Mouse (Mus musculus) limb, embryonic 13.5 days (tissue): ENCODE measurements around the gene Gm10282. TPM values are rescaled to one million over a fixed set of nuclear protein-coding genes. Genes with fewer than 3 reads are reported as not detected.

Experiments used
- ATAC-seq: fragments of 200-750 bp; cut with Nextera tagmentation; 2 replicates; pipeline ENCODE4 v1.8.0; 2017; ENCODE audit warnings: low read depth, moderate number of reproducible peaks, moderate TSS enrichment; ENCODE audit not compliant: low FRiP score
- H3K27ac ChIP-seq: fragments of 300-500 bp; sonication (generic); 2 replicates; pipeline ENCODE4 v1.5.1; 2015; ENCODE audit warnings: inconsistent platforms, mild to moderate bottlenecking, moderate library complexity
- H3K27me3 ChIP-seq: fragments of 300-500 bp; sonication (generic); 2 replicates; pipeline ENCODE4 v1.6.1; 2015; ENCODE audit warnings: mild to moderate bottlenecking, inconsistent platforms
- H3K36me3 ChIP-seq: fragments of 300-500 bp; sonication (generic); 2 replicates; pipeline ENCODE4 v1.6.1; 2015; ENCODE audit warnings: inconsistent platforms, mild to moderate bottlenecking, moderate library complexity
- H3K4me1 ChIP-seq: fragments of 300-500 bp; sonication (generic); 2 replicates; pipeline ENCODE4 v1.6.1; 2015; ENCODE audit warnings: inconsistent platforms
- H3K4me2 ChIP-seq: fragments of 300-500 bp; sonication (generic); replicated peaks from 2 replicates; pipeline ENCODE4 v1.6.1; 2015; ENCODE audit warnings: inconsistent platforms, mild to moderate bottlenecking, moderate library complexity
- H3K4me3 ChIP-seq: fragments of 300-500 bp; sonication (generic); 2 replicates; pipeline ENCODE4 v1.5.1; 2015; ENCODE audit warnings: moderate library complexity, mild to moderate bottlenecking, inconsistent platforms
- H3K9ac ChIP-seq: fragments of 300-500 bp; sonication (generic); 2 replicates; pipeline ENCODE4 v1.6.1; 2015; ENCODE audit warnings: mild to moderate bottlenecking, inconsistent platforms
- H3K9me3 ChIP-seq: fragments of 300-500 bp; sonication (generic); 2 replicates; pipeline ENCODE4 v1.6.1; 2016; ENCODE audit warnings: inconsistent platforms
- WGBS: fragments of 180-500 bp; shearing (Covaris S2); methylation state at CpG from one replicate; pipeline ENCODE4 v1.1.7; 2015; 5-methylcytosine and 5-hydroxymethylcytosine counted together
- polyA plus RNA-seq: library from polyadenylated mRNA; unstranded; fragments of >200 nt; fragmentation: Nextera tagmentation; extraction: Ambion mirVana; gene quantifications from 2 replicates; pipeline ENCODE4 v1.2.1, GENCODE M21; 2015

Gene Gm10282
- polyA plus RNA-seq, 1 experiment from 2014 or later = 31.7 TPM

GRCm38 (mm10) chr8:72337034-72337433 is 32.0 kb upstream of the Gm10282 start:
- H3K9me3 ChIP-seq = no peaks in the 10 kb centered on the region

GRCm38 (mm10) chr8:72336273-72336672 is 31.2 kb upstream of the Gm10282 start:
- peaks cover 65% of the 10 kb centered on the region for H3K36me3 ChIP-seq
- ATAC-seq = no peak
- no peak overlapping the region for H3K4me3 ChIP-seq
- 89% methylated on average over 2 of the region's 2 CpGs for WGBS
- H3K9me3 ChIP-seq = no peaks in the 10 kb centered on the region
- H3K4me1 ChIP-seq = no peaks in the 10 kb centered on the region
- no peak overlapping the region for H3K4me2 ChIP-seq
- no peak overlapping the region for H3K27ac ChIP-seq
- H3K27me3 ChIP-seq = no peaks in the 10 kb centered on the region
- H3K9ac ChIP-seq = no peak overlapping the region

More at GRCm38 (mm10) chr8:72337034-72337433, 32.0 kb upstream of the Gm10282 start:
- no peak overlapping the region for H3K4me2 ChIP-seq
- H3K9ac ChIP-seq = no peak overlapping the region
- no peak overlapping the region for H3K4me3 ChIP-seq
- H3K27ac ChIP-seq = no peak overlapping the region
- no peaks in the 10 kb centered on the region for H3K4me1 ChIP-seq
- no peak for ATAC-seq
- peaks cover 72% of the 10 kb centered on the region for H3K36me3 ChIP-seq
- no peaks in the 10 kb centered on the region for H3K27me3 ChIP-seq

- ATAC-seq = no peak
- Histone ChIP-seq H3K27me3 (no peaks in the 10 kb centered on the region), H3K4me2 (no peak overlapping the region), H3K4me1 (no peaks in the 10 kb centered on the region), H3K27ac (no peak overlapping the region), H3K9me3 (no peaks in the 10 kb centered on the region), H3K9ac (no peak overlapping the region), H3K36me3 (peaks cover 44% of the 10 kb centered on the region), H3K4me3 (no peak overlapping the region)
- WGBS = 77% methylated on average over 4 of the region's 4 CpGs
Observed at GRCm38 (mm10) chr8:72334144-72334641, 29.1 kb upstream of the Gm10282 start.

DNA sequence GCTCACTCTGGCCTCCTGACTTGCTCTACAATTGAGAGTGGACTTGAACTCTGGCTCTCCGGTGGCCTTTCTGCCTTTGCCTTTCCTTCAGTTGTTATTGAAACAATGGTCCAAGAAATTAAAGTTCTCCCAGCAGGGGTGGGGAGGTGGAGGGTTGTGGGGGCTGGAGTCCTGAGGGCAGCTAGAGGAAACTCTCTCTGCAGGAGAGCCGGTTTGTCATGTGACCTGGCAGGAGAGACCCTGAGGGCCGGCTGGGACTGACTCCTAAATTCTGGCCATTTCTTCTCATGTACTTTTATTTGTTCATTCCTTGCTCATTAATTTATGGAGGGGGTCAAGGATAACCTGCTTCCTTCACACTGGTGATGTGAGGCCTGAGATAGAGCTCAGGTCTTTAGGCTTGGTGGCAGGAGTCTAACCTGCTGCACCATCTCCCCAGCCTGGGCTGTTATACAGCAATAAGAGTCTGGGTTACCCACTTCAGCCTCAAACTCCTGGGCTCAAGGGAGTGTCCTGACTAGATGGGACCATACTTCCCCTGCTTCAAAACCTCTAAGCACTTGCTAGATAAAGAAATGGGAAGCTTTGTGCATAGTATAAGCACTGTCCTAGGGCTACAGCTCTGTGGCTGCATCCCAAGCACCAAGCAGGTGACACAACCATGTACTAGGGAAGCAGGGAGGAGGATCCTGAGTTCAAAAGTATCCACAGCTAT is 28.5 kb upstream of the Gm10282 start:
- H3K4me2 ChIP-seq = no peak overlapping the region
- peaks cover 38% of the 10 kb centered on the region for H3K36me3 ChIP-seq
- H3K4me1 ChIP-seq = no peaks in the 10 kb centered on the region
- no peak overlapping the region for H3K9ac ChIP-seq
- no peaks in the 10 kb centered on the region for H3K27me3 ChIP-seq
- H3K27ac ChIP-seq = no peak overlapping the region
- ATAC-seq = no peak
- 44% methylated on average over 3 of the region's 3 CpGs for WGBS
- H3K4me3 ChIP-seq = no peak overlapping the region
- H3K9me3 ChIP-seq = no peaks in the 10 kb centered on the region

DNA sequence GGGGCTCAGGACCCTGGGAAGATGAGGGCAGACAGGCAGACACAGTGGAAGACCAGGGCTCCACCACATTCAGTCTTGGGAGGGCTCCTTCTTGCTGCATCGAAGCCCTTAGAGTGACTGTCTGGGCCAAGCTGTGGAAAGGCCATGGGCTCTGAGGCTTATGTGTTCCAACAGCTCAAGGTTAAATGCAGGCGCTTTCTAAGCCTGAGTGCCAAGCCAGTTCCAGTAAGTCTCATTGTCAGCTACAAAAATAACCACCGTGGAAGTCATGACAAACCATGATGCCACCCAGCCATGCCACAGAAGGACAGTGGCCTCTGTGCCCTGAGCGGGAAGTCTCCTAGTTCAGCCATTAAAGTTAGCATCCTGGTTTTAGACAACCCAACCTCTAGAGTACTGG is 26.6 kb upstream of the Gm10282 start:
- Histone ChIP-seq H3K27me3 (no peaks in the 10 kb centered on the region), H3K4me2 (no peak overlapping the region), H3K36me3 (peaks cover 19% of the 10 kb centered on the region), H3K9me3 (no peaks in the 10 kb centered on the region), H3K4me1 (no peaks in the 10 kb centered on the region), H3K27ac (no peak overlapping the region), H3K4me3 (no peak overlapping the region), H3K9ac (no peak overlapping the region)
- WGBS = 89% methylated on average over 4 of the region's 4 CpGs
- no peak for ATAC-seq

GRCm38 (mm10) chr8:72330806-72331516 is 25.9 kb upstream of the Gm10282 start:
- H3K4me2 ChIP-seq = no peak overlapping the region
- no peak overlapping the region for H3K27ac ChIP-seq
- no peak overlapping the region for H3K4me3 ChIP-seq
- peaks cover 12% of the 10 kb centered on the region for H3K36me3 ChIP-seq
- WGBS = 78% methylated on average over 6 of the region's 6 CpGs
- H3K9me3 ChIP-seq = no peaks in the 10 kb centered on the region
- ATAC-seq = no peak
- no peak overlapping the region for H3K9ac ChIP-seq
- no peaks in the 10 kb centered on the region for H3K27me3 ChIP-seq
- no peaks in the 10 kb centered on the region for H3K4me1 ChIP-seq

GRCm38 (mm10) chr8:72329116-72329515 is 24.1 kb upstream of the Gm10282 start:
- Histone ChIP-seq H3K27me3 (no peaks in the 10 kb centered on the region), H3K9me3 (no peaks in the 10 kb centered on the region), H3K27ac (no peak overlapping the region), H3K4me2 (no peak overlapping the region), H3K4me3 (no peak overlapping the region), H3K4me1 (no peaks in the 10 kb centered on the region), H3K9ac (no peak overlapping the region), H3K36me3 (no peaks in the 10 kb centered on the region)
- 85% methylated on average over 3 of the region's 3 CpGs for WGBS
- ATAC-seq = no peak

DNA sequence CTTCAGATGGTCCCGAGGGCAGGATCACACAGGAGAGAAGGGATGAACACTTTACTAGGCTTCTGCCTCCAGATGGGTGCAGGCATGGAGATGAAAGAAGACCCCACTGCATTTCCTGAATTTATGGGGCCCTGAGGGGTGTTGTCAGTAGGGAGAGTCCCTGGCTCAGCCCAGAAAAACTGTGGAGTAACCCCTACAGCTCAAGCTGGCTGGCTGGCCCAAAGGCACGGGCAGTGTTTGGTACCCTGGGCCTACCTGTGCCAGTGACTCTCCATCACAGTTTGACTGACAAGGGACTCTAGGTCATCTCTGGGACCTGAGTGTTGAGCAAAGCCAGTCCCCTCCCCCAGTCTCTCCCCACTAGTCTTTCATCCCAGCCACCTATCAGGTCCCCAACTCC is 19.6 kb upstream of the Gm10282 start:
- Histone ChIP-seq H3K4me1 (peaks cover 18% of the 10 kb centered on the region), H3K36me3 (no peaks in the 10 kb centered on the region), H3K4me2 (no peak overlapping the region), H3K27me3 (peaks cover 40% of the 10 kb centered on the region), H3K9me3 (no peaks in the 10 kb centered on the region), H3K27ac (no peak overlapping the region), H3K9ac (no peak overlapping the region), H3K4me3 (no peak overlapping the region)
- no peak; the same call in 1 of the 2 replicates for ATAC-seq
- 64% methylated on average over 2 of the region's 2 CpGs for WGBS

DNA sequence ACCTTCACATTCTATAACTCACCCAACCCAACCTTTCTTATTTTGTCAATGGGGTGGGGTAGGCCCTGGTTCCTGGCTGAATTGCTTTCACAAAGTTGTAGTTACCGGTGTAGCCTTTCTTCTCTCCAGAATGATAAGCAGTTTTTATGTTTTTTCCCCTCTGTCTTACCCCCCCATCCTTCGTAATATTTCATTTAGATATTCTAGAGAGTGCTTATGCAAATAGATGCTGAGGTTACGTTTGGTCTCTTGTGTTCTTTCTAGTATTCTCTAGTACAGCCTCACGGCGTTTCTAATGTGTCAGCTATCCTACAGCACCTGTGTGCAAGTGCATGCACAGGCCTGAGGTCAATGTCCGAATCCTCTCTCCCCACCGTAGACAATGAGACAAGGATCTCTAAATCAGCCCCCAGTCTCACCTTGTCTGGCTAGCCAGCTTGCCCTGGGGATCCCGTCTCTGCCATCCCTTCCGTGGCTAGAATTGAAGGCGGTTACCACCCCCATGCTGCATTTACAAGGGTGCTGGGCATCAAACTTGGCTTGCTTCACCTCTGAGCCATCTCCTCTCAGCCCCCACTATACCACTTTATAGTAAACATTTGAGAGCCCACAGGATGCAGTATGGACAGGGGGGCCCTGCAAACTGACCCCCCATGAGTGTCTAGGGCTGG is 19.1 kb upstream of the Gm10282 start:
- H3K27me3 ChIP-seq = peaks cover 45% of the 10 kb centered on the region
- H3K4me3 ChIP-seq = no peak overlapping the region
- ATAC-seq = no peak
- no peak overlapping the region for H3K27ac ChIP-seq
- peaks cover 23% of the 10 kb centered on the region for H3K4me1 ChIP-seq
- no peaks in the 10 kb centered on the region for H3K9me3 ChIP-seq
- no peak overlapping the region for H3K4me2 ChIP-seq
- no peak overlapping the region for H3K9ac ChIP-seq
- WGBS = 82% methylated on average over 10 of the region's 10 CpGs
- no peaks in the 10 kb centered on the region for H3K36me3 ChIP-seq

DNA sequence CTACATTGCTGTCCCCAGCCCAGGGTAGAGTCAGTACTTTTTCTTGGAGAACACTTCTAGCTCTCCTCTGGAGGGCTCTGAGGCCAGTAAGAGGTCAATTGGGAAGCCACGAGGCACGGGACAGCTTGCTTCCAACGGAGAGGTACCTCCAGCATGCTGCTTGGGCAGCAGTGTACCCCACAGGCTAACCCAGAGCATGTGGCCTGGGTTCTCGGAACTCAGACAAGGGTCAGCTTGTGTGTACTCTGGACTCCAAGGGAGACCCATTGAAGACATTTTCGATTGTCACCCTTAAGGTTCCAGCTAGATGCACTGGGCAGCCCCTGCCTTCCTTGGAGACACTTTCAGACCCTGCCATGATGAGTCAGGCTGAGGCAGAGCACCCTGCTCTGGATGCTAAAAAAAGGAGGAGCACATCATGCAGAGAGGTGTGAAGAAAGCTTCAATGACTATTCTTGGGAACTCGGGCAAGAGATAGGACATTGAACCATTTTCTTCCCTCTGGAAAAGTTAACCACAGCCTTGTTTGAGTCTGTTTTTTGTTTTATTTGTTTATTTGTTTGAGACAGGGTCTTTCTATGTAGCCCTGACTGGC is 18.2 kb upstream of the Gm10282 start:
- Histone ChIP-seq H3K27me3 (peaks cover 50% of the 10 kb centered on the region), H3K9ac (no peak overlapping the region), H3K4me3 (no peak overlapping the region), H3K4me1 (peaks cover 23% of the 10 kb centered on the region), H3K4me2 (no peak overlapping the region), H3K27ac (no peak overlapping the region), H3K36me3 (no peaks in the 10 kb centered on the region), H3K9me3 (no peaks in the 10 kb centered on the region)
- WGBS = 59% methylated on average over 6 of the region's 6 CpGs
- ATAC-seq = no peak

DNA sequence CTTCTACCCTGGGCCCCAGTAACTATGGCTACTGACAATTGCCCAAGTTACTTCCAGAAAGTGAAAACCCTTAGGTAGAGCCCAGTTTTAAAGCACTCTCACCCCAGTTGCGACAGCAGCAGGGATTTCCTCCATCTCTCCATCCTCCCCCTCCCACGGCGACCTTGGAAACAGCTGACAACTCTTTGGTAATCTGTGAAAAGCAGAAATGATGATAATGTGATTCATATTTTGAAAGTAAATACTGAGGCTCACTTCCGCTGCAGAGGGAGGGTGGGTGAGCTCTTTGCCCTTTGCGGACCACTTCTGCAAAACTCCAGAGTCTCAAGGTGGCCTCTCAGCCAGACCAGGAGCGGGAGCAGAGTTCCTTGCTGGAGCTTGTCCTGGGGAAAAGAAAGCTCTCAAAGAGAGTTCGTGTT is 17.4 kb upstream of the Gm10282 start:
- H3K36me3 ChIP-seq = no peaks in the 10 kb centered on the region
- peaks cover 23% of the 10 kb centered on the region for H3K4me1 ChIP-seq
- peak overlapping the region; percentile 90 for H3K4me2 ChIP-seq
- no peak overlapping the region for H3K27ac ChIP-seq
- no peak overlapping the region for H3K9ac ChIP-seq
- ATAC-seq = no peak
- no peak overlapping the region for H3K4me3 ChIP-seq
- H3K9me3 ChIP-seq = no peaks in the 10 kb centered on the region
- 80% methylated on average over 7 of the region's 7 CpGs for WGBS
- H3K27me3 ChIP-seq = peaks cover 52% of the 10 kb centered on the region
